Comparison of ENCODE assay signal across 9 mouse cellular contexts in the genomic region with DNA sequence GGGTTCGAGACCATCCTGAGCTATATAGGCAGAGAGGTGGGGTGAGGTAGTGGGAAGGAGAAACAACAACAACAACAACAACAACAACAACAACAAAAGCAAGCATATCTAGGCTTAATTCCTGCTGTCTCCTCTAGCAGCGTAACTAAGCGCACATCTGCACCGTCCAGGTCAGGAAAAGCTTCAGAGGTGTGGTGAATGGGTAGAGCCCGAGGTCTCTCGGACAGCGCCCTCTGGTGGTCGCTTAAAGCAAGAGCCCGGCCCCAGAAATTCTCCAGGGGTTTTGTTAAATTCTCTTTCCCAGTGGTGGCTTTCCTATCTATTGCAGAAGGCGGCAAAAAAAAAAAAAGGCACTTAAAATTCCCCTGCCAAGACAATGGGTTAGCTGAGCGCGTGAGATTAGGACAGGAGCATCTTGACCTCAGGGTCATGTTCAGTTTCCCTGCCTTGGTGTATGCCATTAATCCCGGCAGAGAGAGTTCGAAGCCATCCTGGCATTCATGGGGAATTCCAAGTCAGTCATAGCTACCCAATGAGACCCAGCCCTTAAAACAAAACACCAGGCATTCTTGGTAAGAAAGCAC. TPM values are rescaled to one million over a fixed set of nuclear protein-coding genes. Genes with fewer than 3 reads are reported as not detected.
DNase-seq lines count a peak whose midpoint lies in the region; ATAC-seq and TF ChIP-seq lines count a peak whose summit lies in the region.
"Had no signal": no experiment of that assay in that cellular context is flagged by ENCODE, and none has a peak within 500 bp of the region (broad histone marks: within the 10 kb centered on the region; RNA-seq: fewer than 3 reads in every experiment).

No protein-coding gene starts in this region.

- no peaks in the 10 kb centered on the region for H3K9me3 ChIP-seq in liver, embryonic 14.5 days (ENCODE audit: control insufficient read depth, low read length)

- no peak overlapping the region for H3K4me2 ChIP-seq in liver, embryonic 14.5 days (ENCODE audit: low read depth)

- peak; percentile 85 for TF ChIP-seq CTCF in liver, embryonic 14.5 days (IDR thresholded peaks at IDR 0.05; ENCODE audit: low read depth)
- TF ChIP-seq CTCF in olfactory bulb, adult 2 months (IDR thresholded peaks at IDR 0.05; ENCODE audit: insufficient read depth, low read depth, low read length), result peak; percentile 65; the same call in 1 of the 2 replicates

- no peak overlapping the region for H3K27ac ChIP-seq in liver, embryonic 14.5 days
- H3K27ac ChIP-seq in olfactory bulb, adult 2 months (ENCODE audit: insufficient read depth, low read depth, low read length), result no peak overlapping the region

- peaks cover 7% of the 10 kb centered on the region for H3K36me3 ChIP-seq in liver, embryonic 14.5 days (replicated peaks; ENCODE audit: control insufficient read depth, insufficient read depth, low read depth)

- peak; percentile 80 for ATAC-seq in erythroblast, adult 5-6 weeks (replicated peaks; ENCODE audit: low FRiP score, poor library complexity, severe bottlenecking)
- peak; percentile 48; the same call in 1 of the 2 replicates for ATAC-seq in liver, embryonic 14.5 days (ENCODE audit: insufficient read depth)

- no peak overlapping the region for H3K9ac ChIP-seq in liver, embryonic 14.5 days (replicated peaks)

- H3K4me3 ChIP-seq in liver, embryonic 14.5 days (ENCODE audit: insufficient read depth in 1 of 2, low read depth in 2 of 2, low read length in 2 of 2), result no peak overlapping the region
- no peak overlapping the region for H3K4me3 ChIP-seq in olfactory bulb, adult 2 months (ENCODE audit: insufficient read depth, low read depth, low read length)

- H3K27me3 ChIP-seq in liver, embryonic 14.5 days (ENCODE audit: control insufficient read depth, insufficient read depth, low read length), result no peaks in the 10 kb centered on the region

- TF ChIP-seq EP300 in liver, embryonic 14.5 days (IDR thresholded peaks at IDR 0.05; ENCODE audit: low read depth), result no peak

- WGBS in liver, embryonic 14.5 days (ENCODE audit: insufficient replicate concordance), result 22% methylated on average over 14 of the region's 14 CpGs
- WGBS in olfactory bulb, adult 2 months, result 17% methylated on average over 14 of the region's 14 CpGs

- peak; percentile 53 for DNase-seq in right cerebral cortex, postnatal 14 days
- no peak for DNase-seq in right cerebral cortex, postnatal 36 days (ENCODE audit: low spot score in 2 of 2)
- DNase-seq in adrenal gland, postnatal 25 days, result peak; percentile 65
- peak; percentile 78 for DNase-seq in kidney, adult 18-20 months
- peak in 1 of 3 experiments; percentile 47 for DNase-seq in liver, embryonic 14.5 days (ENCODE audit: low read depth in 3 of 3, low spot score in 3 of 3)
- no peak for DNase-seq in Muller cell, postnatal 12 days (ENCODE audit: inconsistent ontology term)

- TF ChIP-seq POLR2A in olfactory bulb, adult 2 months (IDR thresholded peaks at IDR 0.05; ENCODE audit: insufficient read depth, low read depth, low read length), result no peak

- peaks cover 0 to 5% of the 10 kb centered on the region in 2 experiments; a peak in 2 of 4 replicates for H3K4me1 ChIP-seq in liver, embryonic 14.5 days (replicated peaks; ENCODE audit: control insufficient read depth in 2 of 2, insufficient read depth in 2 of 2, low read length in 1 of 2)
- no peaks in the 10 kb centered on the region for H3K4me1 ChIP-seq in olfactory bulb, adult 2 months (ENCODE audit: control insufficient read depth, insufficient read depth, low read length)

RNA-seq across cellular contexts. Expression of a gene that starts 1.0 kb away (rescaled TPM):
- total RNA-seq in adrenal gland, postnatal 25 days (2021), result 0.36 TPM in 1 of 2 replicates, not detected in the other
- total RNA-seq in erythroblast, adult 5-6 weeks (2015; ENCODE audit: low replicate concordance), result not detected in 2 replicates
- not detected in 2 replicates for total RNA-seq in erythroblast, adult 5-6 weeks (2017; ENCODE audit: low replicate concordance)
- 0.29 and 0.67 TPM in 2 replicates for polyA plus RNA-seq in liver, embryonic 14.5 days (2012; rRNA removed)
- not detected in 2 replicates for polyA plus RNA-seq in liver, embryonic 14.5 days (2014; fragmentation: Nextera tagmentation; extraction: Ambion mirVana)
- polyA plus RNA-seq in olfactory bulb, adult 2 months (2012; ENCODE audit: insufficient read depth, insufficient read length, low replicate concordance, missing spikeins), result not detected in 2 replicates
- total RNA-seq: gastrocnemius, postnatal 36 days had no signal

RNA-seq across cellular contexts. Expression of a gene that starts 12.3 kb away (rescaled TPM):
- total RNA-seq in adrenal gland, postnatal 25 days (2021), result 1,003 and 1,219 TPM in 2 replicates
- 74.4 and 173 TPM in 2 replicates for total RNA-seq in erythroblast, adult 5-6 weeks (2015; ENCODE audit: low replicate concordance)
- 135 and 145 TPM in 2 replicates for total RNA-seq in erythroblast, adult 5-6 weeks (2017; ENCODE audit: low replicate concordance)
- polyA plus RNA-seq in liver, embryonic 14.5 days (2012; rRNA removed), result 300 and 459 TPM in 2 replicates
- polyA plus RNA-seq in liver, embryonic 14.5 days (2014; fragmentation: Nextera tagmentation; extraction: Ambion mirVana), result 647 and 655 TPM in 2 replicates
- 1,523 TPM in 1 of 2 replicates, not detected in the other for polyA plus RNA-seq in olfactory bulb, adult 2 months (2012; ENCODE audit: insufficient read depth, insufficient read length, low replicate concordance, missing spikeins)

RNA-seq across cellular contexts. Expression of a gene that starts 14.9 kb away (rescaled TPM):
- 0.33 and 0.71 TPM in 2 replicates for total RNA-seq in adrenal gland, postnatal 25 days (2021)
- total RNA-seq in erythroblast, adult 5-6 weeks (2015; ENCODE audit: low replicate concordance), result not detected in 2 replicates
- total RNA-seq in erythroblast, adult 5-6 weeks (2017; ENCODE audit: low replicate concordance), result not detected in 2 replicates
- 0.04 and 0.06 TPM in 2 replicates for polyA plus RNA-seq in liver, embryonic 14.5 days (2012; rRNA removed)
- polyA plus RNA-seq in liver, embryonic 14.5 days (2014; fragmentation: Nextera tagmentation; extraction: Ambion mirVana), result 0.20 TPM in 1 of 2 replicates, not detected in the other
- polyA plus RNA-seq in olfactory bulb, adult 2 months (2012; ENCODE audit: insufficient read depth, insufficient read length, low replicate concordance, missing spikeins), result not detected in 2 replicates
- total RNA-seq: gastrocnemius, postnatal 36 days had no signal

RNA-seq across cellular contexts. Expression of a gene that starts 22.0 kb away (rescaled TPM):
- total RNA-seq in adrenal gland, postnatal 25 days (2021), result not detected in 2 replicates
- not detected in 2 replicates for total RNA-seq in erythroblast, adult 5-6 weeks (2015; ENCODE audit: low replicate concordance)
- not detected in 2 replicates for total RNA-seq in erythroblast, adult 5-6 weeks (2017; ENCODE audit: low replicate concordance)
- not detected in 2 replicates for polyA plus RNA-seq in liver, embryonic 14.5 days (2012; rRNA removed)
- polyA plus RNA-seq in liver, embryonic 14.5 days (2014; fragmentation: Nextera tagmentation; extraction: Ambion mirVana), result not detected in 2 replicates
- polyA plus RNA-seq in olfactory bulb, adult 2 months (2012; ENCODE audit: insufficient read depth, insufficient read length, low replicate concordance, missing spikeins), result not detected in 2 replicates
- total RNA-seq: gastrocnemius, postnatal 36 days had no signal

RNA-seq across cellular contexts. Expression of a gene that starts 25.1 kb away (rescaled TPM):
- total RNA-seq in adrenal gland, postnatal 25 days (2021), result 60.7 and 73.7 TPM in 2 replicates
- total RNA-seq in erythroblast, adult 5-6 weeks (2015; ENCODE audit: low replicate concordance), result 31.1 and 35.0 TPM in 2 replicates
- total RNA-seq in erythroblast, adult 5-6 weeks (2017; ENCODE audit: low replicate concordance), result 14.9 and 21.2 TPM in 2 replicates
- 10.4 and 12.7 TPM in 2 replicates for polyA plus RNA-seq in liver, embryonic 14.5 days (2012; rRNA removed)
- 3.4 and 4.2 TPM in 2 replicates for polyA plus RNA-seq in liver, embryonic 14.5 days (2014; fragmentation: Nextera tagmentation; extraction: Ambion mirVana)
- polyA plus RNA-seq in olfactory bulb, adult 2 months (2012; ENCODE audit: insufficient read depth, insufficient read length, low replicate concordance, missing spikeins), result 696 TPM in 1 of 2 replicates, not detected in the other

Comparison
In these comparisons a context has a peak if more than half of its experiments do, and no peak if none do; other contexts are left out.
1. DNase-seq: peak in right cerebral cortex, postnatal 14 days (single experiment), adrenal gland, postnatal 25 days (single experiment) and kidney, adult 18-20 months (single experiment); none in right cerebral cortex, postnatal 36 days (0 of 2) and Muller cell, postnatal 12 days (single experiment).